ENCODE assay signal across 25 mouse cellular contexts in genomic region chr19:29406042-29407017, GRCm38 (mm10). TPM values are rescaled to one million over a fixed set of nuclear protein-coding genes. Genes with fewer than 3 reads are reported as not detected.
A peak's percentile ranks its signal among the peaks of the same experiment; 100 is the strongest.
DNase-seq lines count a peak whose midpoint lies in the region; ATAC-seq and TF ChIP-seq lines count a peak whose summit lies in the region.
"Had no signal": no experiment of that assay in that cellular context is flagged by ENCODE, and none has a peak within 500 bp of the region (broad histone marks: within the 10 kb centered on the region; RNA-seq: fewer than 3 reads in every experiment).

No protein-coding gene starts in this region.

- TF ChIP-seq EP300 in CH12.LX (IDR thresholded peaks at IDR 0.05; ENCODE audit: low read length), result no peak; the same call in 1 of the 2 replicates

- TF ChIP-seq RAD21 in CH12.LX (IDR thresholded peaks at IDR 0.05; ENCODE audit: low read depth, low read length), result no peak

- TF ChIP-seq CTCF in CH12.LX (conservative IDR thresholded peaks at IDR 0.05 in 1 of 2, IDR thresholded peaks at IDR 0.05 in 1 of 2; ENCODE audit: low read depth in 2 of 2, low read length in 2 of 2), result no peak

- 39% methylated on average over 18 of the region's 18 CpGs for WGBS in embryonic facial prominence, embryonic 13.5 days
- 49% methylated on average over 18 of the region's 18 CpGs for WGBS in limb, embryonic 11.5 days
- WGBS in kidney, embryonic 14.5 days, result 87% methylated on average over 18 of the region's 18 CpGs

- TF ChIP-seq POLR2A in CH12.LX (IDR thresholded peaks at IDR 0.05; ENCODE audit: low read depth, low read length), result no peak

- in situ Hi-C loops in CH12.LX (cut with MboI; ENCODE audit: low pct_ligation_motif_present, low pct_unique_long_range_greater_than_20kb, low sequenced_read_pairs), result no loop called here

- no peaks in the 10 kb centered on the region for H3K36me3 ChIP-seq in CH12.LX (replicated peaks in 1 of 2; ENCODE audit: control insufficient read depth in 1 of 2, insufficient read depth in 1 of 2, low read length in 1 of 2)
- no peaks in the 10 kb centered on the region for H3K36me3 ChIP-seq in embryonic facial prominence, embryonic 13.5 days
- no peaks in the 10 kb centered on the region for H3K36me3 ChIP-seq in limb, embryonic 11.5 days (ENCODE audit: control insufficient read depth, insufficient read depth, low read length)
- H3K36me3 ChIP-seq in kidney, embryonic 14.5 days (ENCODE audit: control insufficient read depth, insufficient read depth, low read length), result no peaks in the 10 kb centered on the region
- H3K36me3 ChIP-seq: forebrain, embryonic 15.5 days; heart, embryonic 12.5 days; hindbrain, embryonic 12.5 days had no signal

- H3K9ac ChIP-seq in CH12.LX (ENCODE audit: insufficient read depth, low read depth), result no peak overlapping the region
- no peak overlapping the region for H3K9ac ChIP-seq in embryonic facial prominence, embryonic 13.5 days
- H3K9ac ChIP-seq in limb, embryonic 11.5 days (ENCODE audit: low read length), result no peak overlapping the region
- no peak overlapping the region for H3K9ac ChIP-seq in kidney, embryonic 14.5 days (ENCODE audit: low read depth, low read length)
- H3K9ac ChIP-seq: forebrain, embryonic 15.5 days; heart, embryonic 12.5 days; hindbrain, embryonic 12.5 days had no signal

- no peaks in the 10 kb centered on the region for H3K79me2 ChIP-seq in CH12.LX (replicated peaks; ENCODE audit: control insufficient read depth, extremely low read depth, insufficient read depth, poor library complexity, severe bottlenecking)

- peak overlapping the region; percentile 11; the same call in 1 of the 2 replicates for H3K4me2 ChIP-seq in CH12.LX (ENCODE audit: insufficient read depth, low read depth, poor library complexity, severe bottlenecking)
- H3K4me2 ChIP-seq in embryonic facial prominence, embryonic 13.5 days, result peak overlapping the region; percentile 5; the same call in 1 of the 2 replicates
- no peak overlapping the region for H3K4me2 ChIP-seq in limb, embryonic 11.5 days (ENCODE audit: low read depth, severe bottlenecking)
- no peak overlapping the region for H3K4me2 ChIP-seq in kidney, embryonic 14.5 days (replicated peaks; ENCODE audit: low read depth, low read length)
- H3K4me2 ChIP-seq: forebrain, embryonic 15.5 days; heart, embryonic 12.5 days; hindbrain, embryonic 12.5 days had no signal

- no peaks in the 10 kb centered on the region for H3K27me3 ChIP-seq in CH12.LX (replicated peaks)
- no peaks in the 10 kb centered on the region for H3K27me3 ChIP-seq in embryonic facial prominence, embryonic 13.5 days
- H3K27me3 ChIP-seq in limb, embryonic 11.5 days (ENCODE audit: control insufficient read depth, insufficient read depth, low read length), result no peaks in the 10 kb centered on the region
- no peaks in the 10 kb centered on the region for H3K27me3 ChIP-seq in kidney, embryonic 14.5 days (ENCODE audit: control insufficient read depth, insufficient read depth, low read length)
- H3K27me3 ChIP-seq: forebrain, embryonic 15.5 days; hindbrain, embryonic 12.5 days had no signal

- no peak overlapping the region for H3K27ac ChIP-seq in CH12.LX (ENCODE audit: insufficient read depth, low read depth)
- H3K27ac ChIP-seq in embryonic facial prominence, embryonic 13.5 days, result peak overlapping the region; percentile 3
- no peak overlapping the region for H3K27ac ChIP-seq in limb, embryonic 11.5 days (replicated peaks; ENCODE audit: low read depth, low read length)
- no peak overlapping the region for H3K27ac ChIP-seq in kidney, embryonic 14.5 days (ENCODE audit: low read depth, low read length)
- H3K27ac ChIP-seq: forebrain, embryonic 15.5 days; hindbrain, embryonic 12.5 days had no signal

- DNase-seq in embryo, embryonic 11 days, result peak; percentile 22
- DNase-seq in embryo, embryonic 10.5 days (ENCODE audit: low spot score), result no peak
- DNase-seq in CH12.LX (ENCODE audit: extremely low read depth), result no peak
- DNase-seq in limb, embryonic 11.5 days (ENCODE audit: low spot score), result peak; percentile 34
- DNase-seq in right cerebral cortex, postnatal 14 days, result no peak
- DNase-seq: adrenal gland, postnatal 10 days; B cell, adult 2 months; cerebellum, adult 11 months; cerebellum, adult 8-10 months; cerebellum, postnatal 14 days; gastrocnemius, postnatal 10 days; heart, postnatal 36 days had no signal

- H3K4me3 ChIP-seq in CH12.LX (replicated peaks in 1 of 3; ENCODE audit: low read depth in 2 of 3, low read length in 2 of 3, poor library complexity in 1 of 3), result no peak overlapping the region
- H3K4me3 ChIP-seq in embryonic facial prominence, embryonic 13.5 days, result no peak overlapping the region
- H3K4me3 ChIP-seq in limb, embryonic 11.5 days (ENCODE audit: low read depth, low read length), result no peak overlapping the region
- no peak overlapping the region for H3K4me3 ChIP-seq in kidney, embryonic 14.5 days (ENCODE audit: low read length)
- H3K4me3 ChIP-seq: forebrain, embryonic 15.5 days; heart, embryonic 12.5 days; hindbrain, embryonic 12.5 days had no signal

- peak; percentile 45; the same call in 1 of the 2 replicates for ATAC-seq in embryonic facial prominence, embryonic 13.5 days (ENCODE audit: insufficient number of reproducible peaks, insufficient read depth, low FRiP score, low TSS enrichment, low read depth)
- ATAC-seq in limb, embryonic 11.5 days (ENCODE audit: insufficient number of reproducible peaks, low FRiP score, low TSS enrichment, low read depth), result no peak
- ATAC-seq in kidney, embryonic 14.5 days (ENCODE audit: low FRiP score, low TSS enrichment), result no peak
- no peak for ATAC-seq in megakaryocyte, adult 5-6 weeks (ENCODE audit: poor library complexity, severe bottlenecking)
- ATAC-seq: CD4-positive, CD25-positive, alpha-beta regulatory T cell, adult 4 months; forebrain, embryonic 15.5 days; hindbrain, embryonic 16.5 days had no signal

- H3K9me3 ChIP-seq in CH12.LX (replicated peaks; ENCODE audit: low read length), result peaks cover 2% of the 10 kb centered on the region
- H3K9me3 ChIP-seq in embryonic facial prominence, embryonic 13.5 days, result no peaks in the 10 kb centered on the region
- H3K9me3 ChIP-seq in limb, embryonic 11.5 days (ENCODE audit: control insufficient read depth, low read length), result no peaks in the 10 kb centered on the region
- H3K9me3 ChIP-seq in kidney, embryonic 14.5 days (ENCODE audit: control insufficient read depth, low read length), result no peaks in the 10 kb centered on the region
- H3K9me3 ChIP-seq: forebrain, embryonic 15.5 days; heart, embryonic 12.5 days; hindbrain, embryonic 12.5 days had no signal

- dilution Hi-C loops in CH12.LX (cut with MboI; ENCODE audit: extremely low pct_ligation_motif_present, extremely low pct_unique_long_range_greater_than_20kb, low sequenced_read_pairs), result no loop called here

- peaks cover 2 to 12% of the 10 kb centered on the region in 2 experiments; a peak in 2 of 4 replicates for H3K4me1 ChIP-seq in CH12.LX (ENCODE audit: control insufficient read depth in 1 of 2, insufficient read depth in 2 of 2)
- H3K4me1 ChIP-seq in embryonic facial prominence, embryonic 13.5 days, result peaks cover 45% of the 10 kb centered on the region
- H3K4me1 ChIP-seq in limb, embryonic 11.5 days (ENCODE audit: control insufficient read depth, insufficient read depth, low read length), result peaks cover 14% of the 10 kb centered on the region; the same call in 1 of the 2 replicates
- no peaks in the 10 kb centered on the region for H3K4me1 ChIP-seq in kidney, embryonic 14.5 days (ENCODE audit: control insufficient read depth, insufficient read depth, low read length)
- H3K4me1 ChIP-seq: forebrain, embryonic 15.5 days had no signal

TF ChIP-seq in CH12.LX, 34 proteins besides CTCF, POLR2A, EP300 and RAD21:
- TF ChIP-seq MYC (IDR thresholded peaks at IDR 0.05; ENCODE audit: low read depth, low read length) (no peak), MAX (IDR thresholded peaks at IDR 0.05; ENCODE audit: low read length) (no peak), ETS1 (conservative IDR thresholded peaks at IDR 0.05; ENCODE audit: low read depth, low read length) (peak; percentile 62), ELF1 (IDR thresholded peaks at IDR 0.05; ENCODE audit: low read depth, low read length) (no peak)

RNA-seq across cellular contexts. Expression of gene Pdcd1lg2, which starts 4.4 kb away (rescaled TPM):
- 1.6 and 1.7 TPM in 2 replicates for total RNA-seq in CH12.LX (2012; rRNA removed)
- 1.4 and 2.4 TPM in 2 replicates for total RNA-seq in CH12.LX (2014; rRNA removed)
- polyA plus RNA-seq in CH12.LX (2012; ENCODE audit: insufficient read length, low read depth), result 4.6 and 5.5 TPM in 2 replicates
- not detected in 2 replicates for polyA plus RNA-seq in embryonic facial prominence, embryonic 13.5 days (2015; fragmentation: Nextera tagmentation; extraction: Ambion mirVana)
- polyA plus RNA-seq in limb, embryonic 11.5 days (2014; fragmentation: Nextera tagmentation; extraction: Ambion mirVana), result not detected in 2 replicates
- polyA plus RNA-seq in kidney, embryonic 14.5 days (2014; fragmentation: Nextera tagmentation; extraction: Ambion mirVana), result not detected in 2 replicates
- 0.75 TPM in 1 of 2 replicates, not detected in the other for total RNA-seq in megakaryocyte, adult 5-6 weeks (2015)
- 0.44 and 1.8 TPM in 2 replicates for total RNA-seq in megakaryocyte, adult 5-6 weeks (2017)
- total RNA-seq: adrenal gland, postnatal 10 days; adrenal gland, postnatal 4 days; gastrocnemius, postnatal 10 days; heart, postnatal 36 days had no signal
- polyA plus RNA-seq: cortical plate, adult 2 months; forebrain, embryonic 11.5 days; forebrain, embryonic 15.5 days; gonadal fat pad, adult 2 months; heart, embryonic 12.5 days; hindbrain, embryonic 12.5 days; intestine, embryonic 14.5 days had no signal

RNA-seq across cellular contexts. Expression of gene Cd274, which starts 39.1 kb away (rescaled TPM):
- total RNA-seq in CH12.LX (2012; rRNA removed) (4.7 and 6.7 TPM in 2 replicates), CH12.LX (2014; rRNA removed) (7.4 and 8.6 TPM in 2 replicates)
- 14.7 and 15.9 TPM in 2 replicates for polyA plus RNA-seq in CH12.LX (2012; ENCODE audit: insufficient read length, low read depth)
- 0.34 and 0.37 TPM in 2 replicates for polyA plus RNA-seq in embryonic facial prominence, embryonic 13.5 days (2015; fragmentation: Nextera tagmentation; extraction: Ambion mirVana)
- polyA plus RNA-seq in limb, embryonic 11.5 days (2014; fragmentation: Nextera tagmentation; extraction: Ambion mirVana), result 0.04 TPM in 1 of 2 replicates, not detected in the other
- polyA plus RNA-seq in kidney, embryonic 14.5 days (2014; fragmentation: Nextera tagmentation; extraction: Ambion mirVana), result 0.19 and 0.39 TPM in 2 replicates
- 4.1 and 5.6 TPM in 2 replicates for total RNA-seq in megakaryocyte, adult 5-6 weeks (2015)
- 2.6 and 2.9 TPM in 2 replicates for total RNA-seq in megakaryocyte, adult 5-6 weeks (2017)

RNA-seq across cellular contexts. Expression of gene Plgrkt, which starts 39.1 kb away (rescaled TPM):
- 27.7 and 31.3 TPM in 2 replicates for total RNA-seq in CH12.LX (2012; rRNA removed)
- total RNA-seq in CH12.LX (2014; rRNA removed), result 27.9 and 33.0 TPM in 2 replicates
- 38.3 and 40.6 TPM in 2 replicates for polyA plus RNA-seq in CH12.LX (2012; ENCODE audit: insufficient read length, low read depth)
- 92.6 and 97.6 TPM in 2 replicates for polyA plus RNA-seq in embryonic facial prominence, embryonic 13.5 days (2015; fragmentation: Nextera tagmentation; extraction: Ambion mirVana)
- polyA plus RNA-seq in limb, embryonic 11.5 days (2014; fragmentation: Nextera tagmentation; extraction: Ambion mirVana), result 34.4 and 38.3 TPM in 2 replicates
- polyA plus RNA-seq in kidney, embryonic 14.5 days (2014; fragmentation: Nextera tagmentation; extraction: Ambion mirVana), result 47.2 and 61.6 TPM in 2 replicates
- 66.4 and 70.8 TPM in 2 replicates for total RNA-seq in megakaryocyte, adult 5-6 weeks (2015)
- total RNA-seq in megakaryocyte, adult 5-6 weeks (2017), result 50.8 and 57.1 TPM in 2 replicates

Comparison
In these comparisons a context has a peak if more than half of its experiments do, and no peak if none do; other contexts are left out.
1. DNase-seq: peak in embryo, embryonic 11 days (single experiment) and limb, embryonic 11.5 days (single experiment); none in embryo, embryonic 10.5 days (single experiment), CH12.LX (single experiment) and right cerebral cortex, postnatal 14 days (single experiment).
2. H3K4me2 ChIP-seq: peak in CH12.LX (single experiment) and embryonic facial prominence, embryonic 13.5 days (single experiment); none in limb, embryonic 11.5 days (single experiment) and kidney, embryonic 14.5 days (single experiment).
3. RNA of gene Cd274, which starts 39.1 kb away (polyA plus RNA-seq): 14.7 to 15.9 TPM in CH12.LX; 0.19 to 0.39 TPM in kidney, embryonic 14.5 days, 0.34 to 0.37 TPM in embryonic facial prominence, embryonic 13.5 days and 0.04 TPM in limb, embryonic 11.5 days; every median in the first group is over 10 times any median in the second.